ENCODE assay signal across 8 mouse cellular contexts in the genomic region with DNA sequence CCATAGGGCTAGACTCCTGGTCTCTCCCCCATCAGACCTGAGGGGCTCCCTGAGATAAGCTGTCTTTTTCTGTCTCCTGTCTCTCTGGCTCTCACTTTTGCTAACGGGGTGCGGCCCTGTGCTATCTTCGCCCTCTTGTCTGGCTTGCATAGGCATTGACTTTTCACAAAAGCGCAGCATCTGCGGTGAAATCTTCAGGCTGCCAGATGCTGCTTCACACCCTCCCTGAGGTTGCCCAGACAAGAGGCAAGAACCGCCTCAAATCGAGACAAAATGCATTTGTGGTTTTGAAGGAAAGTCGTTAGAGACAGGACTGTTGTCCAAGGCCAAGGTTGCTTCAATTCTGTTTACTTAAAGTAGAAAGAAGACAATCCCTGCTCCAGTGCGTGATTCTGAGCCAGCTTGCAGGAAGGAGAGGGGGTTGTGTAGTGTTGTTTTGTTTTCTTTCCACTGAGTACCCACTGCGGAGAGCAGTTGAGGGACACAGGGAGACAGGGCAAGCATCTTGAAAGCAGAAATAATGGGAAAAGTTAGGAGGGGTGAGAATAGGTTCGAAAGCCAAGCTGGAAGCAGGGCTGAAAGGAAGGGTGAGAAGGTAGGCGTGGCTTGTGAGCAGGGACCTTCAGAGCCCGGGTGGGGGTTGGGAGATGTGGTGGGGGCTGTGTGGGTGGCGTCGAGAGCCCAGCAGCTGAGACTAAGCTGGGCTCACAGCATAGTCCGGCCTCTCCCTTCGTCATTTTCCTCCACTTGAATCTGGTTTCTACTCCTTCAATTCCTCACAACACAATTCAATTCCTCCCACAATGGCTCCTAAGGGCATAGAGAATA. TPM values are rescaled to one million over a fixed set of nuclear protein-coding genes. Genes with fewer than 3 reads are reported as not detected.
DNase-seq lines count a peak whose midpoint lies in the region; ATAC-seq lines count a peak whose summit lies in the region.

No protein-coding gene starts in this region.

- ATAC-seq in midbrain, embryonic 11.5 days (ENCODE audit: low FRiP score) = peak; percentile 80

- H3K36me3 ChIP-seq in midbrain, embryonic 11.5 days (ENCODE audit: control insufficient read depth, insufficient read depth, low read length) = no peaks in the 10 kb centered on the region

- peak; percentile 42 to 68 for DNase-seq in adrenal gland, adult (ENCODE audit: inconsistent age in 2 of 2, low spot score in 1 of 2)
- no peak for DNase-seq in adrenal gland, postnatal 4 days (ENCODE audit: low spot score in 2 of 2)
- peak; percentile 55 to 60 for DNase-seq in spleen, postnatal 36 days (ENCODE audit: low spot score in 2 of 2)
- no peak for DNase-seq in spleen, postnatal 14 days (ENCODE audit: low spot score in 2 of 2)
- peak; percentile 26 to 36 for DNase-seq in left cerebral cortex, postnatal 36 days (ENCODE audit: low spot score in 2 of 2)
- DNase-seq in midbrain, embryonic 11.5 days (ENCODE audit: low spot score, missing footprints) = peak; percentile 92
- peak; percentile 57 to 60 for DNase-seq in thymus, postnatal 10 days (ENCODE audit: low spot score in 2 of 2)
- DNase-seq in layer of hippocampus, postnatal 36 days = no peak

- no peaks in the 10 kb centered on the region for H3K9me3 ChIP-seq in midbrain, embryonic 11.5 days (ENCODE audit: control insufficient read depth, low read length)

- intact Hi-C loops in left cerebral cortex, postnatal 36 days (cut with DNase I) = loop anchor here (5.0 kb wide), 1 partner anchor 33 kb away; a partner anchor contains a TSS

- peak overlapping the region; percentile 29 for H3K4me2 ChIP-seq in midbrain, embryonic 11.5 days

- no peaks in the 10 kb centered on the region for H3K27me3 ChIP-seq in midbrain, embryonic 11.5 days (ENCODE audit: control insufficient read depth, insufficient read depth, low read length)

- peak overlapping the region; percentile 24 for H3K9ac ChIP-seq in midbrain, embryonic 11.5 days (ENCODE audit: low read length)

- 0 out of 2 replicates have a peak overlapping the region, but pooled peaks have one; percentile 9 for H3K27ac ChIP-seq in midbrain, embryonic 11.5 days (ENCODE audit: low read depth, low read length)

- H3K4me3 ChIP-seq in midbrain, embryonic 11.5 days (ENCODE audit: low read depth, low read length) = no peak overlapping the region

- H3K4me1 ChIP-seq in midbrain, embryonic 11.5 days (ENCODE audit: control insufficient read depth, insufficient read depth, low read length) = peaks cover 7% of the 10 kb centered on the region

- 18% methylated on average over 17 of the region's 17 CpGs for WGBS in midbrain, embryonic 11.5 days

RNA-seq across cellular contexts. Expression of a gene that starts 31.5 kb away (rescaled TPM):
- 10 to 100 TPM; 48.8 to 63.0 TPM for total RNA-seq in adrenal gland, postnatal 4 days (2021)
- total RNA-seq in left cerebral cortex, postnatal 36 days (2021) = 100 to 1,000 TPM; 282 to 292 TPM
- 105 TPM in 2 replicates for polyA plus RNA-seq in midbrain, embryonic 11.5 days (2014; fragmentation: Nextera tagmentation; extraction: Ambion mirVana)
- total RNA-seq in layer of hippocampus, postnatal 36 days (2021) = 100 to 1,000 TPM; 180 to 181 TPM

RNA-seq across cellular contexts. Expression of a gene that starts 40.9 kb away (rescaled TPM):
- 1 to 10 TPM; 1.1 to 2.7 TPM for total RNA-seq in adrenal gland, postnatal 4 days (2021)
- 1 to 10 TPM; 3.4 to 3.5 TPM for total RNA-seq in left cerebral cortex, postnatal 36 days (2021)
- 10.9 and 14.6 TPM in 2 replicates for polyA plus RNA-seq in midbrain, embryonic 11.5 days (2014; fragmentation: Nextera tagmentation; extraction: Ambion mirVana)
- 1 to 10 TPM; 3.3 TPM for total RNA-seq in layer of hippocampus, postnatal 36 days (2021)

Comparison
In these comparisons a context has a peak if more than half of its experiments do, and no peak if none do; other contexts are left out.
1. DNase-seq: peak in adrenal gland, adult (2 of 2), spleen, postnatal 36 days (2 of 2), left cerebral cortex, postnatal 36 days (2 of 2), midbrain, embryonic 11.5 days (single experiment) and thymus, postnatal 10 days (2 of 2); none in adrenal gland, postnatal 4 days (0 of 2), spleen, postnatal 14 days (0 of 2) and layer of hippocampus, postnatal 36 days (0 of 2).